Mouse (Mus musculus): Measurements from ENCODE around the gene Adcy4. TPM values are rescaled to one million over a fixed set of nuclear protein-coding genes. Genes with fewer than 3 reads are reported as not detected.

The Adcy4 gene
- 6.6 and 7.9 TPM in 2 replicates for polyA plus RNA-seq (2016; fragmentation: Nextera tagmentation; extraction: Ambion mirVana)

DNA sequence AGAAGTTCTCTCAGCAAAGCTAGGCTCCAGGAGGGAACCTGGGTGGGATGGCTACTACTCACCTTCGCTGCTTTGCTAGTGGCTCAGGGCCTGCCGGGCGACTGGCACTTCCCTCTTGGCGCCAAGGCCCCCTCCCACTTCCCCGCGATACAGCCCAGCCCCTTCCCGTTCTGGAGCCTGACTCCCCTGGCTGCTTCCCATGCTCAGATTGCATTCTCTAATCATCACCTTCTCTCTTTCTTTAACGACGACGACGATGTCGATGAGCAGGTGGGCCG lies at the start of gene Adcy4:
Gene Adcy4, minus strand, starts transcription at position 138 of the 278 bp plus-strand sequence.
- Histone ChIP-seq H3K4me1 (peaks cover 13% of the 10 kb centered on the region), H3K27ac (replicated peaks) (no peak within 1 kb of the TSS), H3K9ac (replicated peaks) (no peak within 1 kb of the TSS; the same call in 1 of the 2 replicates), H3K4me2 (replicated peaks) (peak within 1 kb of the TSS; percentile 46), H3K36me3 (no peaks in the 10 kb centered on the region), H3K9me3 (no peaks in the 10 kb centered on the region), H3K27me3 (peaks cover 94% of the 10 kb centered on the region), H3K4me3 (peak within 1 kb of the TSS; percentile 18)
- 6% methylated on average over 13 of the region's 13 CpGs for WGBS
- no peak for ATAC-seq (ENCODE audit: low FRiP score, low read depth)

GRCm38 (mm10) chr14:55833126-55833525 lies 49.2 kb upstream of the Adcy4 start:
- ATAC-seq (ENCODE audit: low FRiP score, low read depth) = no peak
- H3K4me1 ChIP-seq = no peaks in the 10 kb centered on the region
- H3K27me3 ChIP-seq = 0 out of 2 replicates have a peak, but pooled peaks cover 2% of the 10 kb centered on the region
- no peak overlapping the region for H3K4me2 ChIP-seq (replicated peaks)
- H3K36me3 ChIP-seq = no peaks in the 10 kb centered on the region
- no peak overlapping the region for H3K27ac ChIP-seq (replicated peaks)
- 87% methylated on average over 4 of the region's 4 CpGs for WGBS
- H3K9ac ChIP-seq (replicated peaks) = no peak overlapping the region
- no peak overlapping the region for H3K4me3 ChIP-seq
- no peaks in the 10 kb centered on the region for H3K9me3 ChIP-seq

GRCm38 (mm10) chr14:55830331-55830730 lies 46.4 kb upstream of the Adcy4 start:
- Histone ChIP-seq H3K27me3 (peaks cover 26% of the 10 kb centered on the region), H3K4me3 (no peak overlapping the region), H3K27ac (replicated peaks) (no peak overlapping the region), H3K9ac (replicated peaks) (no peak overlapping the region), H3K36me3 (no peaks in the 10 kb centered on the region), H3K9me3 (no peaks in the 10 kb centered on the region), H3K4me2 (replicated peaks) (no peak overlapping the region), H3K4me1 (peaks cover 17% of the 10 kb centered on the region)
- WGBS = 97% methylated on average over 4 of the region's 4 CpGs
- ATAC-seq (ENCODE audit: low FRiP score, low read depth) = no peak

DNA sequence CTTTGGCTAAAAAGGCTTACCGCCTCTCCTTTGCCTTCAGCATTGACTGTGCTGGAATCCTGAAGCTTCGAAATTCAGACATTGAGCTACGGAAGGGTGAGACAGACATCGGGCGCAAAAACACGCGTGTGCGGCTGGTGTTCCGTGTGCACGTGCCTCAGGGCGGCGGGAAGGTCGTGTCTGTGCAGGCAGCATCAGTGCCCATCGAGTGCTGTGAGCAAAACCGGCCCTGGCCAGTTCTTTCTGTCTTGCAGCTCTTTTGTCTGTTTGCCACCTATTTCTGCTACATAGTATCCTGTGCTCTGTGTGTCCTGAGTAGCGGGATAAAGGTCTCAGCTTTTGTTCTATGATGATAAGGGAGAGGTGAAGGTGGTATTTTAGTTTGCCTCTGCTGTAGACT lies 46.0 kb upstream of the Adcy4 start:
- Histone ChIP-seq H3K27me3 (peaks cover 31% of the 10 kb centered on the region), H3K9me3 (no peaks in the 10 kb centered on the region), H3K4me3 (no peak overlapping the region), H3K36me3 (no peaks in the 10 kb centered on the region), H3K27ac (replicated peaks) (no peak overlapping the region), H3K4me2 (replicated peaks) (no peak overlapping the region), H3K9ac (replicated peaks) (no peak overlapping the region), H3K4me1 (peaks cover 22% of the 10 kb centered on the region)
- 91% methylated on average over 16 of the region's 16 CpGs for WGBS
- ATAC-seq (ENCODE audit: low FRiP score, low read depth) = no peak

GRCm38 (mm10) chr14:55828716-55829263 lies 44.9 kb upstream of the Adcy4 start:
- H3K27me3 ChIP-seq = peaks cover 34% of the 10 kb centered on the region
- H3K36me3 ChIP-seq = no peaks in the 10 kb centered on the region
- H3K4me3 ChIP-seq = no peak overlapping the region
- H3K4me2 ChIP-seq (replicated peaks) = no peak overlapping the region
- WGBS = 35% methylated on average over 3 of the region's 3 CpGs
- H3K4me1 ChIP-seq = peaks cover 33% of the 10 kb centered on the region
- H3K9ac ChIP-seq (replicated peaks) = no peak overlapping the region
- no peak overlapping the region for H3K27ac ChIP-seq (replicated peaks)
- no peaks in the 10 kb centered on the region for H3K9me3 ChIP-seq
- no peak for ATAC-seq (ENCODE audit: low FRiP score, low read depth)

- Histone ChIP-seq H3K9me3 (no peaks in the 10 kb centered on the region), H3K36me3 (no peaks in the 10 kb centered on the region), H3K4me1 (peaks cover 47% of the 10 kb centered on the region), H3K4me3 (peak overlapping the region; percentile 64), H3K27ac (replicated peaks) (peak overlapping the region; percentile 12; the same call in 1 of the 2 replicates), H3K4me2 (replicated peaks) (peak overlapping the region; percentile 86), H3K9ac (replicated peaks) (peak overlapping the region; percentile 65; the same call in 1 of the 2 replicates), H3K27me3 (peaks cover 34% of the 10 kb centered on the region)
- no peak for ATAC-seq (ENCODE audit: low FRiP score, low read depth)
- WGBS = 10% methylated on average over 36 of the region's 41 CpGs
Measured at GRCm38 (mm10) chr14:55826551-55827340, 42.9 kb upstream of the Adcy4 start.

DNA sequence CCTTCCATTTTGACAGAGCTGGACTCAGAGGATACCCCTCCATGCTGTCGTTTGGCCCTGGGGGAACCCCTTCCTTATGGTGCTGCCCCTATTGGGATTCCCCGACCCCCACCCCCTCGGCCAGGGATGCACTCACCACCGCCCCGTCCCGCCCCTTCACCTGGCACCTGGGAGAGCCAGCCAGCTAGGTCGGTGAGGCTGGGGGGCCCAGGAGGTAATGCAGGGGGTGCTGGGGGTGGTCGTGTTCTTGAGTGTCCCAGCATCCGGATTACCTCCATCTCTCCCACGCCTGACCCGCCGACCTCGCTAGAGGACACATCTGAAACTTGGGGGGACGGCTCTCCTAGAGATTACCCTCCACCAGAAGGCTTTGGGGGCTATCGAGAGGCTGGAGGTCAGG lies 42.2 kb upstream of the Adcy4 start:
- Histone ChIP-seq H3K36me3 (no peaks in the 10 kb centered on the region), H3K4me2 (replicated peaks) (peak overlapping the region; percentile 86), H3K9me3 (no peaks in the 10 kb centered on the region), H3K4me1 (peaks cover 47% of the 10 kb centered on the region), H3K9ac (replicated peaks) (peak overlapping the region; percentile 65), H3K27me3 (peaks cover 34% of the 10 kb centered on the region), H3K27ac (replicated peaks) (no peak overlapping the region; the same call in 1 of the 2 replicates), H3K4me3 (peak overlapping the region; percentile 64)
- 6% methylated on average over 15 of the region's 15 CpGs for WGBS
- ATAC-seq (ENCODE audit: low FRiP score, low read depth) = no peak; the same call in 1 of the 2 replicates

DNA sequence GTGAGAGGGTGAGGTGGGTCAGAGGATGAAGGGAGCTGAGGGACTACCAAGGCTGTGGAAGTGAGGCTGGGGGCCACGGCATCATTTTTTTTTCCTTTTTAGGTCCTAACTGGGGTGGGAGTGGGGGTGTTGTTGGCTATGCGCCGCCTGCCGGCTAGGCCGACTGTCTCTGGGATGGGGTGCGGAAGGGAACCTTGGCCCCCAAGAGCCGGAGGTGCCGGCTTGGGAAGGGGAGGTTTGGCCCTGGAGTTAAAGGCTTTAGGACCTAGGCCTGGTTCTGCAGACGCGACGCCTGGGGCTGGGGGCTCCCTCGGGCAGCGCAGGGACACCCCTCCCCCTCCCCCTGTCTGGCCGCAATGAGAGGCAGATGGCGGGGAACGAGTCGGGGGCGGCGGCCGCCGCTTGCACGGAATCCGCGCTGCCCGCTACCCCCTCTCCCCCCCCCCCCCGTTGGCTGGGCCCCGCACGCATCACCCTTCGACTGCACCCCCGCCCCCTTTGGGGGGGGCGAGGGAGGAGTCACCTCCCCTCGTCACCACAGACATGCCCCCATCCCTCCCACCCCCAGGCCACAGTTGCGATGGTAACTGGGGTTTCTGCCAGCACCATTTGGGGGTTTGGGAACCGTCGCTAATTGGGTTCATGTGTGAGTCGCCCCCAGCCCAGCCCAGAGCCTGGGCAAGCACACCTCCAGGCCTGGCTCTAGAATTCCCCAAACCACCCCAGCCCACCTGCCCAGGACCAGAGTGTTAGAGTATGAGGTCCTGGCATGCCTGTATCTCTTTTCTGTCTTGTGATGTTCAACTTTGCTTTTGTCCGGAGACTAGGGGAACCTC lies 41.5 kb upstream of the Adcy4 start:
- H3K4me2 ChIP-seq (replicated peaks) = peak overlapping the region; percentile 86
- peak overlapping the region; percentile 65 for H3K9ac ChIP-seq (replicated peaks)
- H3K27ac ChIP-seq (replicated peaks) = peak overlapping the region; percentile 49
- peaks cover 34% of the 10 kb centered on the region for H3K27me3 ChIP-seq
- no peaks in the 10 kb centered on the region for H3K9me3 ChIP-seq
- peak; percentile 45; the same call in 1 of the 2 replicates for ATAC-seq (ENCODE audit: low FRiP score, low read depth)
- peak overlapping the region; percentile 64 for H3K4me3 ChIP-seq
- H3K4me1 ChIP-seq = peaks cover 47% of the 10 kb centered on the region
- under 1% methylated on average over 15 of the region's 37 CpGs for WGBS
- no peaks in the 10 kb centered on the region for H3K36me3 ChIP-seq

DNA sequence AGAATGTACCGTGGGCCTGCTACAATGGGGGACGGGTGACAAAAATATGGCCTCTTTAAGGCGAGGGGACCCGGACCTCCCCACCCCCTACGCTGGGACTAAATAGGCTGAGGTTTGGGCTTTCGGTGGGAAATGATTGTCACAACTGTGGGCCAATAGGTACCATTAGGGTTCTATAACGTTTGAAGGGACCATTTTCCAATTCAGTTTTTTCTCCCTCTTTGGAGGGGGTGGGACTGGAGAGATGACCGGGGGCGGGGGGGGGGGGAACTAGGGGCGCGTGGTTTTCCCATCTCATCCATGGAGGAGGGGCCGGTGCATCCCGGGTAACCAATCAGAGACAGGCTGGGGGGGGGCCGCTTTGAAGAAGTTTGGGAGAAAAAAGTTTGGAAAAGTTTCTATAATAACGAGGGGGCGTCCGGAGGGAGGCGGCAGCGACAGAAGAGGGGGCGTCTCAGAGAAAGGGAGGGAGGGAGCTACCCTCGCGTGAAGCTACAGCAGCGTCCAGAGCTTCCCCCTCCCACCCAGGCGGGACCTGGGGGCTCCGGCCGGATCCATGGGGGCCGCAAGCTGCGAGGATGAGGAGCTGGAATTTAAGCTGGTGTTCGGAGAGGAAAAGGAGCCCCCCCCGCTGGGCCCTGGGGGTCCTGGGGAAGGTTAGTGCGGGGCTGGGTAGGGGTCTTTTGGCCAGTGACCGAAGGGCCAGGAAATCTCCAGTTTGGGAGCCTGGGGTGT lies 40.8 kb upstream of the Adcy4 start:
- 0 out of 2 replicates have a peak, but pooled peaks have one; percentile 1 for ATAC-seq (ENCODE audit: low FRiP score, low read depth)
- peak overlapping the region; percentile 64 for H3K4me3 ChIP-seq
- H3K4me1 ChIP-seq = peaks cover 47% of the 10 kb centered on the region
- no peaks in the 10 kb centered on the region for H3K36me3 ChIP-seq
- H3K9ac ChIP-seq (replicated peaks) = peak overlapping the region; percentile 65
- WGBS = under 1% methylated on average over 30 of the region's 32 CpGs
- peak overlapping the region; percentile 86 for H3K4me2 ChIP-seq (replicated peaks)
- no peaks in the 10 kb centered on the region for H3K9me3 ChIP-seq
- H3K27me3 ChIP-seq = peaks cover 34% of the 10 kb centered on the region
- peak overlapping the region; percentile 90 for H3K27ac ChIP-seq (replicated peaks)

GRCm38 (mm10) chr14:55824001-55824480 lies 40.1 kb upstream of the Adcy4 start:
- peak; percentile 0; the same call in 1 of the 2 replicates for ATAC-seq (ENCODE audit: low FRiP score, low read depth)
- peak overlapping the region; percentile 77 for H3K9ac ChIP-seq (replicated peaks)
- peak overlapping the region; percentile 86 for H3K4me2 ChIP-seq (replicated peaks)
- peak overlapping the region; percentile 64 for H3K4me3 ChIP-seq
- peak overlapping the region; percentile 90 for H3K27ac ChIP-seq (replicated peaks)
- H3K9me3 ChIP-seq = no peaks in the 10 kb centered on the region
- peaks cover 34% of the 10 kb centered on the region for H3K27me3 ChIP-seq
- peaks cover 47% of the 10 kb centered on the region for H3K4me1 ChIP-seq
- 0% methylated on average over 10 of the region's 10 CpGs for WGBS
- no peaks in the 10 kb centered on the region for H3K36me3 ChIP-seq
